Mouse (Mus musculus): ENCODE results near the gene Kcna10. TPM values are rescaled to one million over a fixed set of nuclear protein-coding genes. Genes with fewer than 3 reads are reported as not detected.

The Kcna10 gene
- total RNA-seq (2021), result not detected
- long read RNA-seq, result 0 reads

DNA sequence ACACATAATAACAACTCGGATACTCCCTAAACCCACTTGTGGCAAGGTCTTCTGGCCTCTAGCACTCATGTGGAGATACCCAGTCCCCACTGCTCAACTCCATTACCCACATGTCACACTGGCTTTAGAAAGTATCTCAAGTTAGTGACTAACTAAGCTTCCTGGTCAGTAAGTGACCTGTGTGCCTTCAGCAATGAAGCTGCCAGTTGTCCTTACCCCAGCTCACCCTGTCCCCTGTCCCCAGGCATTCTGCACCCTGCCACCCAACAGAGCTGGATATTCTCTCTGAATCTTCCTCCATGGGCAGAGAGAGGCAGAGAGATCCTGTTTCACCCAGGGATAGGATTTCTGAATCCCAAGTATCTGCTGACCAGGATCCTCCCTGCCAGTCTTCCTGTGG is at the start of gene Kcna10:
Gene Kcna10, plus strand, starts transcription at position 301 of the 400 bp plus-strand sequence.
- DNase-seq (ENCODE audit: low spot score in 2 of 2), result no peak

DNA sequence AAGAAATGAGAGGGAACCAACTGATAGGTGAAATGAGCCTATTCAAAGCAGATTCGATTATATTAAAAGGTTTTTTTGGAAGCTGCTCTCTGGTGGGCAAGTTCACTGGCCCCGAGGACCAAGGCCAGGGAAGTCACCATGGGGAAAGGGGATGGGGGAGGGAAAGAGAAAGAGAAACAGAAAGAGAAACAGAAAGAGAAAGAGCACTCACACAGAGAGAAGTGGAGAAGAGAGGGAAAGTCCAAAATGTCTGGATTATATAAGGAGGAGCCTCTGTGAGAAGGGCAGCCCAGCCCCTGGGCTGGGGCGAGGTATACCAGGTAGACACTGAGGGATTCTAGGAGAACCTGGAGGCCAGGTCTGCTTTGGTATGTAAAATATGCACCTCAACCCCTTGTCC is 48.4 kb upstream of the Kcna10 start:
- no peak for DNase-seq (ENCODE audit: low spot score in 2 of 2)

DNA sequence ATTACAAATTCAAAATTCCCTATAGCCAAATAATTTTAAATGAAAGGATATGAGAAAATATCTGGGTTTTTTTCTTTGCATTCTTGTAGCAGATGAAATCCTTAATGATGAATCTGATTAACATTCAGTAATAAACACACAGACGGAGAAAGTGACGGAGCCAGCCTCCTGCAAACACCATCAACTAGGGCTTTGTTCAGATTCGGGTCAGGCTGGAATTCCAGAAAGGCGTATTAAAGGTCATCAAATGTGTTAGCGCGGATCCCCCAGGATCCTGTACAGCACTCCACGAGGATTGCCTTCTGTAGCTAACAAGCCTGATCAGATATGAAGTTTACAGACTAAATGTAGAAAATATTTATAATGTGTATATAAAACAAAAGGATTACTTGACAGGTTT is 35.7 kb upstream of the Kcna10 start:
- no peak for DNase-seq (ENCODE audit: low spot score in 2 of 2)

DNA sequence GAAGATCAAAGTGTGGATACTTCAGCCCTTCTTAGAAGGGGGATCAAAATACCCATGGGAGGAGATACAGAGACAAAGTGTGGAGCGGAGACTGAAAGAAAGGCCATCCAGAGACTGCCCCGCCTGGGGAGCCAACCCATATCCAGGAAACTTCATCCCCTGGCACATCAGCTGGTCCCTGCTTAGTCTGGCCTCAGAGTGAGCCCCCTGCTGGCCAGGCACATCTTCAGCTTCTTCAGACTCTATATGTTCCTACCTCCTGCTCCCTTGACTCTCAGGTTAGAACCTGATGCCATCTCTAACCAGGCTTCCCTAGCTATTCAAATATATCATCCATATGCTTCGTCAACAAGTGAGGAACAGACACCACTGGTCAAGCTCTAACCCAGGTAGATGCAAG is 33.9 kb upstream of the Kcna10 start:
- no peak for DNase-seq (ENCODE audit: low spot score in 2 of 2)

DNA sequence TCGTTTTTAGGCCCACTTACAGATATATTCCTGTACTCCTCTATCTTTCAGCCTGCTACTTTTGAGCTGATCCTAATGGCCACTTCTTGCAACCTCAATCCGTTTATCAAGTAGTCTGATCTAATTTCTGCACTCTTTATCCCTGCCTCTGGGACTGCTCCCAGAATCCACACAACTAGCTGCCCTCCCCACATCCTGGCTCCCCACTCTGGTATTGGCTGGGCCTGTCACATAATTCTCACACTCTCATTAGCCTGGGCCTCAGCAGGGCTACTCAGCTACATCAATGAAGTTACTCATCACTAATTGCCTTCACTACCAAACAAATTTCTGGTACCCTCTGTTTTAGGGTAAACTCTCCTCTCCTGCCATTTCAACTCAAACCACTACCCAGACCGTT is 32.4 kb upstream of the Kcna10 start:
- no peak for DNase-seq (ENCODE audit: low spot score in 2 of 2)

DNA sequence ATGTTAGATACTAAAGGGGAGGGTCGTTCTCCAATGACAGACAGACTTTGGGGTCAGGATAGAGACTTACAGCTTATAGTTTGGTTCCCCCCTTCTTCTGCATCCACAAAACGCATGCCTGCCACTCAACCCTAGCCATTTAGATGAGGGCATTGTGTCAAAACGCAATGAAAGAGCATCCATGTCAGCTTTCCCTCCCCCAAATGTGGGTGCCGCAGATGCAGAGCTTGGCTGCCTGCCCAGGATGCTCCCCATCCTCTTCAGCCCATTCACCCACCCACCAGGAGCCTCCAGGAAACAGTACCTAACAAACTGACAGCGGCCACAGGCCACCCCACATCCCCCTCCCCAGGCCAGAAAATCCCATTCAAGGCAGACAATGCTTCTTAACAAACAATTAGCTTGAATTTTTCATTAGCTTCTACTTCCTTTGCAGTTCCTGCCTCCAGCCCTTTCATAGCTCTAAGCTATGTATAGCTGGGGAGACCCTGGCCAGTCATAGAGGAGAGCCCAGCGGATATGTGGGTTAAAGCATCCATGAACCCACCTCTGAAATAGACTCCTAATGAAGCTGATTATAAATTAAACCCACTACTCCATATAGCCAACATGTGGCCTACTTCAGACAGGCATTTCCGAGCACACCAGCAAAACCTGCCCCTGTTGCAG is 31.9 kb upstream of the Kcna10 start:
- peak in 1 of 2 experiments; percentile 52 for DNase-seq (ENCODE audit: low spot score in 2 of 2)

DNA sequence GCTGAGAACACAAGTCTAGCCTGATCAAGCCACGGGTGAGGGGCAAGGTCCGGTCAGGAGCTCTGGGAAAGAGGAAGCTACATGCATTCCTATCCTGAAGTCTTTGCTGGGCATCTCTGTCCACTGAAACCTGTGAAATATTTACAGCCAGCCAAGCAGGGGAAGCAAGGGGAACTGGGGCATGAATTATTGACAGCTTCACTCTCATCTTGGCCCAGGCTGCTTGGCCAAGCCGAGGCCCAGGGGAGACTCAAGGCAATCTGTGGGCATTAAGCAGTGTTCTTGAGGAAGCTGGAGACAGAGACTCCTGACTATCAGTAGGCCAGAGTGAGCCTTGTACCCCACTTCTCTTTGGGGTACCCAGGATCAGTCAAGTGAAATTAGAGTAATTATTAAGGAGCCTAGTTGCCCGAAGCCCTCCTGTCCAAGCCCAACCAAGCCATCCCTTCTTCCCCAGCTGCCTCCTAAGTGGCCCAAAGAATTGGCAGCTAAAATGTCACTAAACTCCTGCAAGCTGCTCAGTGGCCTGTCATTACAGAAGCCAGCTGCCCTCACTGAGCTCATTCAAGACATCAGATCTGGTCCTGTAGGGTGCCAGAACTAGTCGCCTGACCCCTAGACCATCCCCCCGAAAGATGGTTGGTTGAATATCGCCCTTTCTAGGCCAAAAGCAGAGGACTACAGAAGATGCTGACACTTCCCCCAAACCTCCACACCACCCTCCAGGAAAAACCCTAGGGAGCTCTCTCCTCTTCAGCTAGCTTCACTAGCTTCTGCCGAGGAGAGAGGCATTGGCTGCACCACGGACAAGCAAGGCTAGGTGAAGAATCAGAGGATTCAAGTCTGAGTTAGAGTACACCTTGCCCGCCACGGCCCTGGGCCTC is 28.8 kb upstream of the Kcna10 start:
- no peak for DNase-seq (ENCODE audit: low spot score in 2 of 2)

DNA sequence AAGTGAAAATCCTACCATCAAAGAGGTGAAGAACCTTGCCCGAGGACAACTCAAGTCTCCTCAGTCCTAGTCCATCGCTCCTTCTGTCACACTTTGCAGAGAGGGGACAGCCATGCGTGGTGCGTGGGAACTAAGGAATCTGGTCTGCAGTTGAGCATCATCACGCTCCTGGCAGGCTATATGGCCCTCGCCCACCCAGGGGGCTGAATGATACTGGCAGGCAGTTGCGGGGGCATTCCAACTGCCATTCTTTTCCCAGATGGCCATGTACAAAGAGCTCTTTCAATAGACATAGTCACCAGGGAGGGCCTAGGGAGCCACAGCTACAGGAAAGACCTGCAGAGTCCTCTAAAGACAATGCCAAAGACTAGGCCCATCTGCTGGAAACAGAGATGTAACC is 24.0 kb upstream of the Kcna10 start:
- DNase-seq (ENCODE audit: low spot score in 2 of 2), result peak in 1 of 2 experiments; percentile 32

DNA sequence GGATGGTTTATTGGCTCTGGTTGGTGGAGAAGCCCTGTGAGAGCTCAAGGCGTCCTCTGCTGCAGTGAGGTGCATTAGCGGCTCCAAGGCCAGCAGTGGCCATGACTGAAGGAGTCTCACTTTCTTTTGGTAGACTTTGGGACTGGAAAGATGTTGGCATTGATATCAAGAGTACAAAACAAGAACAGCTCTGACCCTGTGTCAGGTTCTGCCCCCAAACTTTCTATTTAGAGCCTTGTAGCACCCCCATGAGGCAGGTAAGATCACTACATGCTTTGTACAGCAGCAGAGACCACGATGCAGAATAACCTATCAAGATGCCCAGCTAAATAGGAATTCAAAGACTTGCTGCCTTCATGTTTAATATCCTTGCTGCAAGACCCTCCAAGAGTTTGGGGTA is 23.4 kb upstream of the Kcna10 start:
- peak in 1 of 2 experiments; percentile 59 for DNase-seq (ENCODE audit: low spot score in 2 of 2)

DNA sequence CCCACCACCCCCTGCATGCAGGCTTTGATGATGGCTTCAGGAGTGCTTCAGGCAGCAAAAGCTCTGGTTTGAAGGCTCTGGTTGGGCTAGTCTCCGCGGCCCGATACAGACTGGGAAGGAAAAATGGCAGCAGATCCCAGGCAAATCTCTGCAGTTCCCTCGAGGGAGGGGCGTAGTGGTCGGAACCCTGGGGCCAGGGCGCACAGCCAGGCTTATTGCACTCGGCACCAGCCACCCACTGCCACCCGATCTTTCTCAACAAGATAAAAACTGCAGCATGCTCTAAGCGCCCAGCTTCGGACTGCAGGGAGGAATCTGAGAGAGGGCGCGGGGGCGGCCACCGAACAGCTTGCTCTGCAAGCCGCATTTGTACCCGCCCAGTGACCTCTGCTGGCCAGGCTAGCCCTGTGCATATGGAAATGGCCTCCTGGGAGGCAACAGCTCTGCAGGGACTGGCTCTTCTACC is 23.0 kb upstream of the Kcna10 start:
- peak in 1 of 2 experiments; percentile 45 for DNase-seq (ENCODE audit: low spot score in 2 of 2)

DNA sequence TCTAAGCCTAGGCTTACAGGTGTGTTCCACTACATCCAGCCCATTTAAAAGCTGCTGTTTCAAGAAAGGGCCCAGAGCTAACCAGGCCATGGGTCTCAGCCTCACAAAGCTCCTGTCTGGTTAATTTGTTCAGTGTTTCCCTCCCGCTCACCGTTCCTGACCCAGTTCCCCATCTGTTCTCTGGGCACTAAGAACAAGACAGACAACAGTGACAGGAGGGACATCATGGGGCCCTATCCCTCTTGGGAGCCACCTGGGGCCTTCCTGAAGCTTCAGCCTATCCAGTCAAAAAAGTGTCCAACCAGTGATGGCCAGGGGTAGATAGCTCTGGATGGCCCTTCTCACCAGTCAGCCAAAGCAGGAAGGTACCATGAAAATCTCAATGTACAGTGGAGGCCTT is 20.1 kb upstream of the Kcna10 start:
- DNase-seq (ENCODE audit: low spot score in 2 of 2), result no peak

DNA sequence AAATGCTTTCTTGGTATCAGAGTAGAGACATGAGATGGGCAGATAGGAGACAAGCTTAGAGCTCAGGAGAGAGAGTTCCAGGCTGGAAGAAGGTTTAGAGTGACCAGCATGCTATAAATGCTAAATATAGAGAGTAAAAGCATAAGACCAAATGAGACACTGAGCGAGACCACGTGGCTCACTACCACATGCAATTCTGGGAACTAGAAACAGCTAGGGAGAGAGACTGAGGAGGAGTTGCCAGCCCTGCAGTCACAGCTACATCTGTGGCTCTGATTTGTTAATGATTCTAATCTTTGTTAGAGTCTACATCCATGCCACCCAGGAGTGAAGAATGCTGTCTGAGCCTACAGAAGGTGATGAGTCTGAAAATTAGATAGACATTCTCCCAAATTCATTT is 13.3 kb upstream of the Kcna10 start:
- no peak for DNase-seq (ENCODE audit: low spot score in 2 of 2)

DNA sequence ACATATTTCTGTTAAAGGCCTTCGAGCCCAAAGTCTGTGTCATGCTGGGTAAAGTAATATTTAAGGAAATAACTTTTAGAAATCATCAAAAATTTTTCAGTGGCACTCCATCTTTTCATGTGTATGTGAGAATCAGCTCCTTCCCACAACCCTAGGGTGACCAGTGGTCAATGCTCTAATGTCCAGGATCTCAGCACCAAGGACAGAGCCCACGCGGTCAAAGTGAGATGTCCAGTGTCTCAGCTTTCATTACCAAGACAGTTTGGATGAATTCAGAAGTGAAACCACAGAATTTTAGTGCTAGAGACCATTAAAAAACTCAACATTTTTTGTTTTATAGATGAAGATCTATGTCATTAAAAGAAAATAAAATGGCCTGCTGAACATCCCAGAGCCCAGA is 10.9 kb upstream of the Kcna10 start:
- DNase-seq (ENCODE audit: low spot score in 2 of 2), result no peak

DNA sequence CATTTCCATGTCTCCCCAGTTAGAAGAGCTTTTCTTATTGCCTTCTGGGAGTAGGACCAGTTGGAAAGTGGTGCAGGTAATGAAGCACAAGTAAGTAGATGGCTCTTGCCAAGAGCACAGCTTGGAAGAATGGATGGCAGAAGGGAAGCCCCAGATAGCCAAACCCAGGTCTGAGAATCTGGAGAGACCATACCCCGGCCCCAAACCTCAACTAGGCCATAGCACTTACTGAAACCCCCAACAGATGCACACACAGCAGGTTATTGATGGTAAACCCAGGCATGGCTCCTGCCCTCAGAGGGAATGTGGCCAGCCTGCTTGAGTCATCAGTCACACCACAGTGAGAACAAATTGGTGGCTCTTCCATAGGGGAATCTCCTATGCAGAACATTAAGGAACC is 10.3 kb upstream of the Kcna10 start:
- no peak for DNase-seq (ENCODE audit: low spot score in 2 of 2)

DNA sequence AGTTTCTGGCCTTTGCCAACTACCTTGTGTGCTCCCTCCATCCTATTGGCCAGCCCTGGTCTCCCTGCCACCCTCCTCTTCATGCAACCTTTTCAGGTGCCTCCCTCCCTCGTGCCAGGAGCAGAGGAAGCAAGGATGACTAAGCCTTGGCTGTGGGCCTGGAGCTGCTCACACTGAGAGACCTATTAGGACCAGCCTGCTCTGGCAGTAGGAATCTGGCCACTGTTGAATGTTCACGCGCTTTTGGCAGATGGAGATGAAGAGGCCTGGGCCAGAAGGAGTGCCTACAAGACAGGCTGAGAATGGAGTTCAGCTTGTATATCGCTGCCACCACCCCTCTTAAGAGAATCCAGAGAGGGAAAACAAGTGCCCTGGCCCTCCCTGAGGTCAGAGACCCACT is 7.4 kb upstream of the Kcna10 start:
- DNase-seq (ENCODE audit: low spot score in 2 of 2), result peak; percentile 42 to 63

DNA sequence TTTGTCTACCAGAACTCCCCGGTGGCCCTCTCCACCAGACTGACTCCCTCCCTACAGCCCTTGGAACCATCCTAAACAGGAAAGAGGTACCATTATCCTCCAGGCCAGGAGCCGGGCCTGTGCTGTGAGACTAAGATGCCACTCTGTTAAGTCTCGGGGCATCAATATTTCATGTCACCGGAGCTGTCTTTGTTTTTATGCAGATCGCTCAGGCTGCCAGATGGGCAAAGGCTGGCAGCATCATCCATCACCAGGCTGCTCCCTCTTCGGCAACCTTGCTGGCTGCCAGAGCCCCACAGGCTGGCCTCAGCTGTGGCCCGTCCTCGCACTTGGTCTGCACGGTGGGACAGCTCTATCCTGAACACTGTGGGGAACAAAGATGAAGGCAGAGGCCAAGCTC is 6.4 kb upstream of the Kcna10 start:
- DNase-seq (ENCODE audit: low spot score in 2 of 2), result no peak

DNA sequence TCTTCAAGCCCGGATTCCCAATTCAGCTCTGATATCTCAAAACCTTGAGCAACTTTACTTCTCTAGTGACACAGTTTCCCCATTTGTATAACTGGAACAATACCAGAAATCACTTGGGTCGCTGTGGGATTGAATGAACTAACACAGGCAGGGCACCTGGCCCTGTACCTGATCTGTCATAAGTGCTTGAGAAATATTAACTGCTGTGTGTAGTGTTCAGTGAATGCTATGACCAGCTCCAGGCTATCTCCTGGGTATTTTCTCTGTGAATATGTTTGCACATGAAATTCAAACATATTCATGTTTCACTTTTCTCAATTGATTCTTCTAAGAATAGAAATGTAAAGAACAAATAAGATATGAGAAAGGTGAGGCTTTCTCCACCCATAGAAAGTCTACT is 2.0 kb upstream of the Kcna10 start:
- no peak for DNase-seq (ENCODE audit: low spot score in 2 of 2)

DNA sequence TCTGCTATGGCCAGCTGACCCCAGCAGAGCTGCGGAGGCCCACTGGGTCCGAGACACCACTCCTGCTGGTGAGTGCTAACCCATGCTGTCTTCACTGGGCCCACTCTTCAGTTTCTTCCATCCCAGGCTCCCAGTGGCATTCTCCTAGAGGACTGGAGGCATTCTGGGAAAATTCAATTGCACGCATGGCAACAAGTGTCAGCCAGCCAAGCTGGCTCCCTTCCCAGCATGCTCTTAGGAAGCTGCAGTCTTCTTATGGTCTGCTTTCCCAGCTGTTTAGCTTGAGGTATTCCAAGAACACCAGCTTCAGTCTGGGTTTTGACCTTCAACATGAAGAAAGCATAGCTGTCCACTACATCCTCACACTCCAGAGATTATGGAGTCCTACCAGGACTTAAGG is 322 bp downstream of the Kcna10 start:
- DNase-seq (ENCODE audit: low spot score in 2 of 2), result no peak

DNA sequence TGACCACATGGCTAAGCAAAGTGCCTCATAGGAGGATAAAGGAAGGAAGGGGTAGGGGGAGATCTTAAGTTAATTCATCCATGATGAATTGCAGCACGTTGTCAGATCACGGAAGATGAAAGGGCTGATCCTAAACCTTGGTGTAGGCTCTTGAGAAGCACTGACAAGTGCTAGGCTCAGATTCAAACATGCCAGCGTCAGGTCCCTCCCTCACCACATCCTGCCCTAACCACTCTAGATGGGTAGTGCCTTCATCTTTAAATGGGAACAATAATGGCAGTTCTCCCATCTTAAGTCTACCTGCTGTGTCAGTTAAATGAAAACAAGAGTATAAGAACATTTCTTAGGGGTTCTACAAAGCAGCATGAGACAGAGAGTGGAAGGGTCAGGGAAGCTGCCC is 2.7 kb downstream of the Kcna10 start:
- no peak for DNase-seq (ENCODE audit: low spot score in 2 of 2)

DNA sequence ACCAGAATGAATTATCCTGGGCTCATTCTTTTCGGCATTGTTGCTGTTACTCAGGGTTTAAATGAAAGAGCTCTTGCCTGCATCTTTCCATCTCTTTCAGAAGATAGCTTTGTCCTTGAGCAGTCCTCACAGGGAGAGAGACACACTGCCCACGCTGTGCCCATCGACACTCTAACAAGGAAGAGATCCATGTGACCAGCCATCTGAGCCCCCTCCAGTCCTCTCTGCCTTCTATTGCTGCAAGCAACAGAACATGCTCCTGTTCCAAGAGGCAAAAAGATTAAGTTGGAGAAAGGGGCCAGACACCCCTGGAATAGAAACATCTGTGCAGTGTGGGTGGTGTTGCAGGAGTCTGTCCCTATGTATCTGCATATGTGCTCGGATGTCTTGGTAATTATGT is 4.2 kb downstream of the Kcna10 start:
- DNase-seq (ENCODE audit: low spot score in 2 of 2), result no peak

DNA sequence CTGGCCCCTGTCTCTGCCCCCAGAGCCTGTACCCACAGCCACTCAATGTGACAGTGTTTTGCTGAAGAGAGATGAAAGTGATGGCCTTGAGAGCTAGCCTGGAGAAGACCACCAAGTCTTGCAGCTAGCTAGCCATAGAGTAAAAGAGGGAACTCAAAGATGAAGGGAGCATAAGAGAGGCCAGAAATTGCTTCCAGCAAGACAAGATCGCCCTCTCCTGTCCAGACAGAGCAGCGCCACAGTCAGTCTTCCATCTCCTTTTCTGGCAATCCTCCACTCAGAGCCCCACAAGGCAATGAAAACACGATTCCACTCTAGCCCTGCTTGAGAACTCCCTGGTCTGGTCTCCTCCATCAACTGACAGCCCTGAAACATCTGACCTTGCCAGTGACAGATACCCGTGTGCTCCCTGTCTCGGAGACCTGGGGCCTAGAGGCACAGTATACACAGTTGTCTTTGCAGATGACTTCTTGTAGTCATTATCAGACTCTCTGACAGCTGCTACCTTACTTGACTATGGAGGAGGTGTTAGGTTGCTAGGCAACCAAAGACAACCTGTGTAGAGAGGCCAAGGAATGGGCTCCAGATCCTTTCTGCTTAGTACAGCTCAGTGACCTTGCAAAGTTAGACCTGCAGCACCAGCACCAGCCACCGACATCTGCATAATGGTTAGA is 5.5 kb downstream of the Kcna10 start:
- peak; percentile 78 to 82 for DNase-seq (ENCODE audit: low spot score in 2 of 2)

Measured in layer of hippocampus, postnatal 10 days (tissue).